Mouse (Mus musculus) lung, adult 2 months (tissue): ENCODE results near the gene Ifit1bl1.

ENCODE experiments used
- CTCF ChIP-seq: fragments of 200-500 bp; IDR thresholded peaks from 2 replicates; pipeline ENCODE4 v1.5.1; 2011; ENCODE audit warnings: mild to moderate bottlenecking, low read length, control low read depth; ENCODE audit not compliant: insufficient read depth
- POLR2A ChIP-seq: fragments of 200-500 bp; IDR thresholded peaks from 2 replicates; pipeline ENCODE4 v1.6.1; 2011; ENCODE audit warnings: low read depth, mild to moderate bottlenecking, control low read depth, low read length, borderline replicate concordance; ENCODE audit errors: extremely low read depth

GRCm38 (mm10) chr19:34568988-34569895 lies 32.5 kb downstream of the Ifit1bl1 start:
- no peak for TF ChIP-seq CTCF
- no peak for TF ChIP-seq POLR2A
